Mouse (Mus musculus) olfactory bulb, adult 2 months (tissue): ENCODE measurements around the gene Lrba.

Experiments used
- CTCF ChIP-seq: fragments of 200-500 bp; IDR thresholded peaks from 2 replicates; pipeline ENCODE4 v1.5.1; 2012; ENCODE audit warnings: low read depth, mild to moderate bottlenecking, low read length, moderate library complexity; ENCODE audit not compliant: insufficient read depth
- POLR2A ChIP-seq: fragments of 200-500 bp; IDR thresholded peaks from 2 replicates; pipeline ENCODE4 v1.6.1; 2012; ENCODE audit warnings: mild to moderate bottlenecking, low read depth, low read length, moderate library complexity; ENCODE audit not compliant: insufficient read depth

DNA sequence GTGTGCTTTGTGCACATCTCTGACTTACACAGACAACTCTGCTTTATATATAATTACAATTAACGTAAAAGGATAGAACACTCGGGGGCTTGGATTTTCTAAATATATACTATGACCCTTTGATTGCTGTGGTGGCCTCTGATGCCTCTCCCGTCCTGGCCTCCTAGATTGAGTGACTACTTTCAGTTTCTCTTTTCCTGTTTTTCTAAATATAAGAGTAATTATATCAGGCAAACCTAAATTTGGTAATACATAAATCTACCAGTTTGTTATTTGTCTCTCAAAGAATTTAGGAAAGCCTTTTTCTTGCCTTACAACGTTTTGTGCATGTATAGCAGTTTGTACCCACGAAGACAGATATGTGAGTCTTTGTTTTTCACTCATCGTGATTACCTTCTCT lies 534.2 kb downstream of the Lrba start:
- TF ChIP-seq CTCF: no peak
- TF ChIP-seq POLR2A: no peak
